Mouse (Mus musculus): ENCODE data around the gene Dscaml1. TPM values are rescaled to one million over a fixed set of nuclear protein-coding genes. Genes with fewer than 3 reads are reported as not detected.

Gene Dscaml1
- total RNA-seq, 1 experiment, result 1.3 TPM

DNA sequence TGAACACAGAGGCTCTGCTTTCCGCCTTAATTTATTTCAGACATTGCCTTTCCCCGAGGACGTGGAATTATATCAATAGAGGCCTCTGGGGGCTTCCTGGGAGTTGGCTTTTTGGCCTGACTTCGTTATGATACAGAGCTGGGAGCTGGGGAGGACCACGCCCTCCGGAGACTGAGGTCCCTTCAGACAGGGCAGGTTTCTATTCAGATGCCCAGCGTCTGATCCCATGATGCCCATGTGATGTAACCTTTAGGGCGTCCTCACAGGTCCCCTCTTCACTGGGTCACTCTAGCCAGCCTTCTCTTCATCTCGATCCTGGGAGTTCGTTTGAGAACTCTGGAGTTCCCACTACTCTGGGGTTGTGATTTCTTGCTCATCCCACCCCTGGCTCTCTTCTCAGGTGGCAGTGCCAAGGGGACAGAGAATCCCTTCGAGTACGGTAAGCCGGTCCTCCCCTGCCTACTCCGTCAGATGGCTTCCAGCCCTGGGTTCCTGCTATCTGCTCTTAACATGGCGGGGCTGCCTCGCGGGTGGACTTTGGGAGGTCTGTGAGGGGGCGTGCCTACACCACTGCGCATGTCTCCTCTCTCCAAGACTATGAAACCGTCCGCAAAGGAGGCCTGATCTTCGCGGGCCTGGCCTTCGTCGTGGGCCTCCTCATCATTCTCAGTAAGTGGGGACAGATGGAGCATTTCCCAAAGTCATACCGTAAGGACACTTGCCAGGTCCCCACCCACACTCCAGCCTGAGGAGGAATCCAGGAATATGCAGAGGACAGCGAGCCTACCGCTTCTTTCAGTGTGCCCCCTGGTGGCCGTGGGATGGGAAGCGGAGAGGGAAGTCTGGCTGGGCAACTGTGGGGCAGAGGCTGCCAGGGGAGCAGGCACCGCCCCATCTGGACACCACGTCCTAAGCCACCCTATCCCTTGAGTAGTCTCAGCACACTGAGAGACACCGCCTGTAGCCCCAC is 18.4 kb upstream of the Dscaml1 start:
- in situ Hi-C loops (cut with MboI; ENCODE audit: low sequenced_read_pairs in 2 of 2, unreplicated experiment in 2 of 2), result no loop called here
- H3K9ac ChIP-seq (ENCODE audit: insufficient read depth, low read depth, low read length, poor library complexity, severe bottlenecking), result peak overlapping the region; percentile 21; the same call in 1 of the 2 replicates
- H3K4me3 ChIP-seq (ENCODE audit: insufficient read depth in 1 of 2, low read depth in 1 of 2, low read length in 2 of 2, poor library complexity in 1 of 2, severe bottlenecking in 1 of 2), result peak overlapping the region in 1 of 2 experiments; percentile 46; a peak in 1 of 4 replicates
- no peak overlapping the region for H3K27ac ChIP-seq (ENCODE audit: insufficient read depth, low read depth, low read length, poor library complexity, severe bottlenecking)
- H3K4me1 ChIP-seq (ENCODE audit: control insufficient read depth in 2 of 2, insufficient read depth in 2 of 2, low read length in 2 of 2, poor library complexity in 1 of 2), result 0 out of 4 replicates have a peak, but pooled peaks cover 0 to 2% of the 10 kb centered on the region in 2 experiments
- no peaks in the 10 kb centered on the region for H3K36me3 ChIP-seq (ENCODE audit: control insufficient read depth, insufficient read depth, low read length, poor library complexity, severe bottlenecking)
- no peak for TF ChIP-seq ZNF384 (IDR thresholded peaks at IDR 0.05; ENCODE audit: low read depth, low read length)
- no peak for TF ChIP-seq MAFK (IDR thresholded peaks at IDR 0.05; ENCODE audit: insufficient read depth, low read depth, low read length)
- TF ChIP-seq ZC3H11A (IDR thresholded peaks at IDR 0.05; ENCODE audit: borderline replicate concordance, low read depth, low read length), result no peak
- TF ChIP-seq CHD2 (IDR thresholded peaks at IDR 0.05; ENCODE audit: low read depth, low read length), result no peak
- no peak for TF ChIP-seq HCFC1 (IDR thresholded peaks at IDR 0.05; ENCODE audit: borderline replicate concordance, insufficient read depth, low read length)
- peak; percentile 57 for DNase-seq (ENCODE audit: low read depth, low spot score)
- no peaks in the 10 kb centered on the region for H3K9me3 ChIP-seq (ENCODE audit: control insufficient read depth, insufficient read depth, low read depth, low read length)

DNA sequence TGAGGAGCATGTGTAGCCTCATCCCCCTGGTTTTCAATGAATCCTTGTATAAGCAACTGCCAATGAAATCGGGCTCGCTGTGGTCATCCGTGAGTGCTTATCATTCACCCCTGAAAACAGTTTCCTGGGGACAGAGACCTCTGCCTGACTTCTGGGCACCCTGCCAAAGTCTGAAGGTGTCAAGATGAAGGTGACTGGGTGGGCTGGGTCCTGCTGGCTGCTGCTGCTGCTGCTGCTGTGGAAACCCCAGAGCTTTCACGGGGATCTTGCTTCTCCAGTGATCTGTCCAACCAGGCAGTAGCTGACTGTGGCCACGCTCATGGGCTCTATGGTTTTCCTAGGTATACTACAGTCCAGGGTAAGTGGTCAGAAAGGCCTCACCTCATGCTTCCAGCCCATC is 16.2 kb upstream of the Dscaml1 start:
- TF ChIP-seq ZC3H11A (IDR thresholded peaks at IDR 0.05; ENCODE audit: borderline replicate concordance, low read depth, low read length), result no peak
- TF ChIP-seq ZNF384 (IDR thresholded peaks at IDR 0.05; ENCODE audit: low read depth, low read length), result no peak
- TF ChIP-seq HCFC1 (IDR thresholded peaks at IDR 0.05; ENCODE audit: borderline replicate concordance, insufficient read depth, low read length), result no peak
- TF ChIP-seq CHD2 (IDR thresholded peaks at IDR 0.05; ENCODE audit: low read depth, low read length), result no peak
- TF ChIP-seq MAFK (IDR thresholded peaks at IDR 0.05; ENCODE audit: insufficient read depth, low read depth, low read length), result no peak

DNA sequence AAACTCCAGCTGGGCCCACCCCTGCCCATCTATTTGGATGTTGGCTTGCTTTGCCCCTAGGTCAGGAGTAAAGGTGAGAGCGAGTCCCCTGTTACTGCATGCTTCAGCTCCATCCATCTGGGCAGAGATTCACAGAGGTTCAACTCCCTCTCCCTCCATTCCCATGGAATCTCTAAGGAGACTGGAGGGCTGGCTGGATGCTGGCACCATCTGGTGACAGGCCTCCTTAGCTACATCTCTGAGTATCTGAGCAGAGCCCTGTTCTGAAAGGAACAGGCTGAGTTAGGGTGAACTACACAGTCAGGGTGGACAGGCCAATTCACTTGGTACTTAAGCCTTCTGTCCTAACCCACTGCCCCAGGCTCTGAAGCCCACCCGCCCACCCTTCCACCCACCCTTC is 15.8 kb upstream of the Dscaml1 start:
- H3K9ac ChIP-seq (ENCODE audit: insufficient read depth, low read depth, low read length, poor library complexity, severe bottlenecking), result no peak overlapping the region
- H3K27ac ChIP-seq (ENCODE audit: insufficient read depth, low read depth, low read length, poor library complexity, severe bottlenecking), result no peak overlapping the region
- DNase-seq (ENCODE audit: low read depth, low spot score), result no peak
- in situ Hi-C loops (cut with MboI; ENCODE audit: low sequenced_read_pairs in 2 of 2, unreplicated experiment in 2 of 2), result loop anchor here (5.0 to 10.0 kb wide), 3 partner anchors 106 to 186 kb away; no protein-coding TSS in a partner anchor
- 0 out of 4 replicates have a peak, but pooled peaks cover 0 to 2% of the 10 kb centered on the region in 2 experiments for H3K4me1 ChIP-seq (ENCODE audit: control insufficient read depth in 2 of 2, insufficient read depth in 2 of 2, low read length in 2 of 2, poor library complexity in 1 of 2)
- no peaks in the 10 kb centered on the region for H3K9me3 ChIP-seq (ENCODE audit: control insufficient read depth, insufficient read depth, low read depth, low read length)
- H3K36me3 ChIP-seq (ENCODE audit: control insufficient read depth, insufficient read depth, low read length, poor library complexity, severe bottlenecking), result no peaks in the 10 kb centered on the region
- no peak overlapping the region for H3K4me3 ChIP-seq (ENCODE audit: insufficient read depth in 1 of 2, low read depth in 1 of 2, low read length in 2 of 2, poor library complexity in 1 of 2, severe bottlenecking in 1 of 2)
- TF ChIP-seq ZC3H11A (IDR thresholded peaks at IDR 0.05; ENCODE audit: borderline replicate concordance, low read depth, low read length) (no peak), ZNF384 (IDR thresholded peaks at IDR 0.05; ENCODE audit: low read depth, low read length) (no peak), CHD2 (IDR thresholded peaks at IDR 0.05; ENCODE audit: low read depth, low read length) (no peak), MAFK (IDR thresholded peaks at IDR 0.05; ENCODE audit: insufficient read depth, low read depth, low read length) (no peak), HCFC1 (IDR thresholded peaks at IDR 0.05; ENCODE audit: borderline replicate concordance, insufficient read depth, low read length) (no peak)

More for the DNA sequence above, 16.2 kb upstream of the Dscaml1 start:
- Histone ChIP-seq H3K9me3 (ENCODE audit: control insufficient read depth, insufficient read depth, low read depth, low read length) (no peaks in the 10 kb centered on the region), H3K4me1 (ENCODE audit: control insufficient read depth in 2 of 2, insufficient read depth in 2 of 2, low read length in 2 of 2, poor library complexity in 1 of 2) (0 out of 4 replicates have a peak, but pooled peaks cover 0 to 2% of the 10 kb centered on the region in 2 experiments), H3K9ac (ENCODE audit: insufficient read depth, low read depth, low read length, poor library complexity, severe bottlenecking) (no peak overlapping the region), H3K36me3 (ENCODE audit: control insufficient read depth, insufficient read depth, low read length, poor library complexity, severe bottlenecking) (no peaks in the 10 kb centered on the region), H3K27ac (ENCODE audit: insufficient read depth, low read depth, low read length, poor library complexity, severe bottlenecking) (no peak overlapping the region), H3K4me3 (ENCODE audit: insufficient read depth in 1 of 2, low read depth in 1 of 2, low read length in 2 of 2, poor library complexity in 1 of 2, severe bottlenecking in 1 of 2) (no peak overlapping the region)
- no peak for DNase-seq (ENCODE audit: low read depth, low spot score)
- in situ Hi-C loops (cut with MboI; ENCODE audit: low sequenced_read_pairs in 2 of 2, unreplicated experiment in 2 of 2), result loop anchor here (5.0 to 10.0 kb wide), 3 partner anchors 105 to 185 kb away; no protein-coding TSS in a partner anchor

DNA sequence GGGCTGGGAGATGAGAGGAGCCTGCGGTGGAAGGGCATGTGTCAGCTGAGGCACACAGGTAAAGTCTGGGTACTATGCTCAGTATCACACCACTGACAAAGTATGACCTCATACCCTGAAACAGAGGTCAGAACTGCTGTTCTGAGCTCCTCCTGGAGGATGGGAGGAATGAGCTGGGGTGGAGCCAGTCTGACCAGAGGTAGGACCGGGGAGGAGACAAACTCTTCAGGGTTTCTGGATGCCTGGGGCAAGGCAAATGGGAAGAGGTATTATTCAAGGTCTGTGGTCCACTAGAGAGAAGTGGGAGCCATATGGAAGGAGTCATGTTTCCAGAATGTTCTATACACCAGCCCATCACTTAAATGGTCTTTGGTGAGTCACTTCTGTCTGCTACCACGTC is 15.3 kb upstream of the Dscaml1 start:
- 0 out of 4 replicates have a peak, but pooled peaks cover 0 to 2% of the 10 kb centered on the region in 2 experiments for H3K4me1 ChIP-seq (ENCODE audit: control insufficient read depth in 2 of 2, insufficient read depth in 2 of 2, low read length in 2 of 2, poor library complexity in 1 of 2)

More for the DNA sequence above, 15.3 kb upstream of the Dscaml1 start:
- Histone ChIP-seq H3K36me3 (ENCODE audit: control insufficient read depth, insufficient read depth, low read length, poor library complexity, severe bottlenecking) (no peaks in the 10 kb centered on the region), H3K9ac (ENCODE audit: insufficient read depth, low read depth, low read length, poor library complexity, severe bottlenecking) (no peak overlapping the region), H3K4me3 (ENCODE audit: insufficient read depth in 1 of 2, low read depth in 1 of 2, low read length in 2 of 2, poor library complexity in 1 of 2, severe bottlenecking in 1 of 2) (no peak overlapping the region), H3K27ac (ENCODE audit: insufficient read depth, low read depth, low read length, poor library complexity, severe bottlenecking) (no peak overlapping the region), H3K9me3 (ENCODE audit: control insufficient read depth, insufficient read depth, low read depth, low read length) (no peaks in the 10 kb centered on the region)
- no peak for DNase-seq (ENCODE audit: low read depth, low spot score)
- TF ChIP-seq ZC3H11A (IDR thresholded peaks at IDR 0.05; ENCODE audit: borderline replicate concordance, low read depth, low read length) (no peak), HCFC1 (IDR thresholded peaks at IDR 0.05; ENCODE audit: borderline replicate concordance, insufficient read depth, low read length) (no peak), ZNF384 (IDR thresholded peaks at IDR 0.05; ENCODE audit: low read depth, low read length) (no peak), CHD2 (IDR thresholded peaks at IDR 0.05; ENCODE audit: low read depth, low read length) (no peak), MAFK (IDR thresholded peaks at IDR 0.05; ENCODE audit: insufficient read depth, low read depth, low read length) (no peak)
- in situ Hi-C loops (cut with MboI; ENCODE audit: low sequenced_read_pairs in 2 of 2, unreplicated experiment in 2 of 2), result loop anchor here (5.0 to 10.0 kb wide), 3 partner anchors 106 to 186 kb away; no protein-coding TSS in a partner anchor

Measured in ES-E14 (cell line).